Mouse (Mus musculus) cerebellum, adult 9-11 months (tissue): ENCODE results near the gene Pomp.
"Not testable (repeated sequence)": the region's sequence is repeated elsewhere in the genome, so short reads cannot be mapped to it uniquely, and the experiment has no call there.

Source experiments
- DNase-seq: peaks from one replicate; pipeline ENCODE4 v3.0.0; 2022

The Pomp gene

DNA sequence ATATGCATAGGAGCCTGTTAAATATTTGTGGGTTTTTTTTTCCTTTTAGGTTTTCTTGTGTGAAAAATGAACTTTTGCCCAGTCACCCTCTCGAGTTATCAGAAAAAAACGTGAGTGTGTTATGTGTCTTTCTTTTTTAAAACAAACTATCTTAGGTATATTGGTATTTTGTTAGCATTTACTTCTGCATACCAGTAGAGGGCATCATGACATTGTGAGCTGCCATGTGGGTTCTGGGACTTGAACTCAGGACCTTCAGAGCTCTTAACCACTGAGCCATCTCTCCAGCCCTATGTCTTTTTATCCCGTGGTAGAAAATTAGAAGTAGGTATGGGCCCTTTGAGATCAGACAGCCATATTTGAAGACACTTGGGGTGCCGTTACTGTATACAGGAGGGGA, 8.4 kb downstream of the Pomp start:
- no peak for DNase-seq

GRCm38 (mm10) chr5:147869568-147869967, 9.3 kb downstream of the Pomp start:
- no peak for DNase-seq

DNA sequence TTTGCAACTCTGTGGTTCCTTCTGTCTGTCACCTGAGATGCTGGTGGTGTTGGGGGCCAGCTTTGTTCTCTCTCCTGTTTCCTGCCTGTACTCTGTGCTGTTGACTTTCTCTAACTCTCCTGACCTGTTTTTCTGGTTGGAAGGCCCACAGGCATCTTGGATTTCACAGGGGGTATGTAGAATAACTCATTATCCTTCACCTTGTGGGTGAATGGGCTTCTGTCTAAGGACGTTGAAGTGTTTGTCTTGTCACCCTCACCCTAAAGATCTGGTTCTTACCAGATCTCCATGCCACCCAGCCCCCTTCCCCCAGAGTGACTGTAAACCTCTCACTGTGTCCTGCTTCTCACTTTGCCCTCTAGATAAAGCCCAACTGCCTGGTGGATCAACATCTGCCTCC, 10.0 kb downstream of the Pomp start:
- DNase-seq: no peak

GRCm38 (mm10) chr5:147871091-147871820, 11.0 kb downstream of the Pomp start:
- no peak for DNase-seq

DNA sequence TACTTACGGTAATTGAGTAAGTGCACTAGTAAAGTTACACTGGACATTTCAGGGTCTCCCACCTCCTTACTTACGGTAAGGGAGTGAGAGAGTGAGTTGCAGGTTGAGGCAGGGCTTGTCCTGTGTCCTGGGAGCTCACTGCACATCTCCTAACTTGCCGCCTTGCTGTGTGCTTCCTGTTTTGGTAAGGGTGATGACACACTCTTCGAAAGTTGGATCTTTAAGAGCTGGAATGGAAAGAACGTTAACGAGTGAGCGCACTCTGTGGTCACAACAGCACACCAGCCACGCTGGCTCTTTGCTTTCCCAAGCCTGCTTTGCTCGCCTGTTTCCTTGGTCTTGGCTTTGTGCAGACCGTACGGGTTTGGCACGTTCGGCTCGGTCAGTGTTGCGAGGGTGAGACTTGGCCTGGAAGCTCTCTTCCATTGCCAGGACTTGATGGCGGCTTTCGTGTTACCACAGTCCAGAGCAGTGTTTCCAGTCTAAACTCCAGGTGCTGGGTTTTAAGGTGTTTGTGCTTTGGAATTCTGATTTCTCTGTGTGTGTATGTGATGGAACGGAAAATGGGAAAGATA, 14.3 kb downstream of the Pomp start:
- no peak for DNase-seq

DNA sequence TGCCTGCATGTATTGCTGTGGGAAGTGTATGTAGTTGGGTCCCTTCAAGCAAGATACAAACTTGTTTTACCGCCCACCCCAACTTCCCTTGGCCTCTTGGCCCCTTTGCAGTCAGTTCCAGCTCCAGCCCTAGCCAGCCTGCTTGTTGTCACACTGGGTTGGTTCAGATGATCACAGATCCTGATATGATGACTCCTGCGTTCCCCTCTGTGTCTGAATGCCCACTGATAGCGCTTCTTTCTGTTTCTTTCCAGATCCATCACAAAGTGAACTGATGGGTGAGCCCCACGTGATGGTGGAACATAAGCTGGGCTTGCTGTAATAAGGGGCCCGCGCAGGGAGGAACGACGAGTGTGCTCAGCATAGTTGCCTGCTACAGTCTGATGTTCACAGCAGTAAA, 14.9 kb downstream of the Pomp start:
- no peak for DNase-seq

DNA sequence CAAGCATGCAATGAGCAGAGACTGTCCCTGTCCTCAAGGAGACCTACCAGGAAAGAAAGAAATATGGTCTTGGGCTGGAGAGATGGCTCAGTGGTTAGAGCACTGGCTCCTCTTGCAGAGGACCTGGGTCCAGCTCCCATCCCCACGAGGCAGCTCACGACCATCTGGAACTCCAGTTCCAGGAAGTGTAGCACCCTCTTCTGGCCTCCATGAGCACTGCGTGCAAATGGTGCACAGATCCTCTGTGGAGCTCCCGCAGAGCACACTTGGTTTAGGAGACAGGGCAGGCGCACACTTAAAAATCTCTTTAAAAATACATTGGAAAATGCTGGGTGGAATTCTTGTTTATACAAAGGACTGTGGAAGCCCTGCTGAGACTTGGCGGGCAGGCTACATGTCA, 17.3 kb downstream of the Pomp start:
- DNase-seq: no peak

DNA sequence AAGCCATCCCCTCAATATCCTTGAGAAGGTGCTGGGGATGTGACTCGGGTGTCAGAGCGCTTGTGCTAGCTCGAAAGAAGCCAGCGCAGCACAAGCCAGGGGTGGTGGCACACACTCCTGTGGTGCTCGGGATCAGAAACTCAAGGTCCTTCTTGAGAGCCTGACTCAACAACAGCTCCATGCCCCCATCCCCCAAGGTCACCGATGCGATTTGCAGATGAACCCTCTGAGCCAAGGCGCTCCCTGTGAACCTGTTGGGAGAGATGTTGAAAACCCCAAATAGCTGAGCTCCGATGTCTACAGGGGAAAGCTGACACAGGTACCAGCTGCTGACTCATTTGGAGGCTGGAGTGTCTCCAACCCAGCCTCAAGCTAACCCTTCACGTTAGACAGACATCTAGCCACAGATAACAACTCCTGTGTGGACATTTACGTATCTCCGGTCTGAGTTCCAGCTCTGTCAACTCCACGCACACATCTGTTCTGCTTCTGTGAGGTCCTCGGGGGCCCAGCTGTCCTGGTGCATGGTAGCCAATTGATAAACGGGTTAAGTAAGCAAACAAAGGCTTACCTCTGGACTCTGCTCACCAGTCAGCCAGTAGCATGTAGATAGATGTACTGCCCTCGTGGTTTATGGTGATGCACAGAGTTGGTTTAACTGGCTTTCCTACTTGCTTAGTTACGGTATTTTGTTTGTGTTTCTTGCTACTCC, 19.9 kb downstream of the Pomp start:
- DNase-seq: no peak

DNA sequence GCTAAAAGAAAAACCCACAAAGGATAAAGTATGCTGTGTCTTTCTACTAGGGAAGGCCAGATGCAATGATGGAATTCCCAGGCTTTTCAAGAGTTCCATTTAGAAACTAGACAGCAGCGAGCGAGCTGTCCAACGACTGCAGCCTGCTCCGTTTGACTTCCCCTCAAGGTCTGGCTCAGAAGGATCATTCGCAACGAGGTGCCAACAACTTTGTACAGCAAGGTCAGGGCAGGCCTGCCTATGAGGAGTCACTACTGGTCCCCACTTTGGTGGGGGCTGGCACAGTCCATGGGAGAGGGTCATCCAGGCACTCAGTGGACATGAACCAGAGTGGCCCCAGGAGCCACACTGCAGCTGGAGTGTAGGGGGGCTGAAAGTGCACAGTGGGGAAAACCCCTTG, 23.3 kb downstream of the Pomp start:
- no peak for DNase-seq

DNA sequence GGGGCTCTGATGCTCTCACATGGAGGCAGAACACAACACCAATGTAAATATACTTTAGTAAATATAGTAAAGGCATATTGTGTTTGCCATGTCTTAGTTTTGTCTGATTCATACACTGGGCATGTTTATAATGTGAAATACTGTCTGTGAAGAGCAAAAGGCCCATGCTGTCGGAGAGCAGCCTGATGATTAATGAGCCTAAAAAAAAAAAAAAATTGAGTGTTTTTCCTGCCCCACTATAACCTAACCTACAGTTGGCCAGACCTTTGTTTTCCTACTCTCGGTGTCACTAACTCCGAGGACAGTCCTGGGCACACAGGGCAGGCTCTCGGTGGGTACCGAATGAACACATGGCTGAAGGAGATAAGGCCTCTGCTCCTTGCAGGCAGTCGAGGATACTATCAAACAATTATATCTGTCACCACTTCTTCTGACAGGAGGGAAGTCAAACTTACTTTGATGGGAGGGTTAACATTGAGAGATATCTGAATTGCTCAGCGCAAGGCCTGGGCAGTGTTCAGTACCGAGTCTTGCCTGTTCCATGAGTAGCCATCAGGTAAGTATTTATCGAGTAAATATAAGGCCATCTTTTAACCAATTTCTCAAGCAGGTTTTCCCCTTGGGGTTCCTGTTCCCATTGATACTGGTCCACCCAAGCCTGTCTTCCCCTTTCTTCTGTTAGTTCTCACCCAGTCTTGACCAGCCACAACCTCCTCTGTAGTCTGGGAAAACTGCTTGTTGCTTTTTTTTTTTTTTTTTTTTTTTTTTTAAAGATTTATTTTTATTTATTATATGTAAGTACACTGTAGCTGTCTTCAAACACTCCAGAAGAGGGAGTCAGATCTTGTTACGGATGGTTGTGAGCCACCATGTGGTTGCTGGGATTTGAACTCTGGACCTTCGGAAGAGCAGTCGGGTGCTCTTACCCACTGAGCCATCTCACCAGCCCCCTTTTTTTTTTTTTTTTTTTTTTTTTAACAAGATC, 28.3 kb downstream of the Pomp start:
- no peak for DNase-seq

GRCm38 (mm10) chr5:147892735-147893134, 32.5 kb downstream of the Pomp start:
- DNase-seq: peak; percentile 20

GRCm38 (mm10) chr5:147893143-147893542, 32.9 kb downstream of the Pomp start:
- DNase-seq: peak; percentile 21

GRCm38 (mm10) chr5:147893766-147894454, 33.6 kb downstream of the Pomp start:
- peak; percentile 66 for DNase-seq

- peak; percentile 97 for DNase-seq
These were observed 34.3 kb downstream of the Pomp start, which contains the start of gene Slc46a3 for GRCm38 (mm10) chr5:147894455-147895076. Gene Slc46a3, minus strand, starts transcription at chr5:147894815.

- peak; percentile 61 for DNase-seq
These were observed 35.4 kb downstream of the Pomp start for GRCm38 (mm10) chr5:147895436-147896198.

DNA sequence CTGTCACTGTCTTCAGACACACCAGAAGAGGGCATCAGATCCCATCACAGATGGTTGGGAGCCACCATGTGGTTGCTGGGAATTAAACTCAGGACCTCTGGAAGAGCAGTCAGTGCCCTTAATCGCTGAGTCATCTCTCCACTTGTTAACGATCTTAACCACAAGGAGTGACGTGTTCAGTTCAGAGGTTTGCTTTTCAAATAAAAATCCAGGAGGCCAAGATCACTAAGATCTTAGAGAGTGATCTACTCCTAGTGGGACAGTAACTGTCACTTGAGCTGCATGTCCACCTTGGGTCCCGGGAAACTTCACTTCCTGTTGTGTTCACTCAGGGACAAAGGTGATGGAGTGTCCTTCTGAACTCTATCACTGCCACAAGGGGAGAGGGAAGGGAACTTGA, 36.2 kb downstream of the Pomp start:
- not testable (repeated sequence) for DNase-seq

GRCm38 (mm10) chr5:147898254-147898653, 38.0 kb downstream of the Pomp start:
- DNase-seq: no peak

DNA sequence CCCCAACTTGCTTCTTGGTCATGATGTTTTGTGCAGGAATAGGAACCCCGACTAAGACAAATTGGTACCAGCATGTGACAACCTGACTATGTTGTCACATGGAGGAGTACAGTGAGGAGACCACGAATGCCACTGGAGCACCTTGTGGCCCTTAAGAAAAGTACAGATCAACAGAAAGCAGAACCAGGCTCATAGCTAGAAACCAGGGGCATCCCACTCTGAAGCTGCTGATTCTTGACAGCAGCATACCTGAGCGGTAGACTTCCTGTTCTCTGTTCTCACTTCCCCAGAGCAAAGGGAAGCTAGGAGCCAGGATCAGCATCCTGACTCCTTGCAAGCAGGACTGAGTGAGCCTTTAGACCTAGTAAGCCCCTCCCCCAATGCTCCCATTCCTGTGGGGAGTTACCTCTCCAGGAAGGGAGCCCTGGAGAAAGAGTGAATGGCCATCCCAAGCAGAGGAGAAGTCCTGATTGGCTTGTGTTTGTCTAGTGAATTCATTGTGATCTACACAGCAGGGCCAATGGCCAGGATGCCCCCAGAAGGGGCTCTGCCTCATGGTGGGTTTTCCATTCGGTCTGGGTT, 38.8 kb downstream of the Pomp start:
- no peak for DNase-seq

GRCm38 (mm10) chr5:147902008-147902757, 41.9 kb downstream of the Pomp start:
- no peak for DNase-seq

GRCm38 (mm10) chr5:147903166-147903565, 42.9 kb downstream of the Pomp start:
- no peak for DNase-seq
